Comparison of ENCODE assay signal across 21 mouse cellular contexts in genomic region chr3:102686861-102687260, GRCm38 (mm10).
"Had no signal": no experiment of that assay in that cellular context is flagged by ENCODE, and none has a peak within 500 bp of the region (broad histone marks: within the 10 kb centered on the region; RNA-seq: fewer than 3 reads in every experiment).

No protein-coding gene starts in this region.

- H3K9me3 ChIP-seq: limb, embryonic 12.5 days; limb, embryonic 15.5 days; midbrain, embryonic 12.5 days; midbrain, embryonic 15.5 days; neural tube, embryonic 12.5 days; neural tube, embryonic 15.5 days had no signal

- ATAC-seq: liver, postnatal 0 days; lung, postnatal 0 days; midbrain, embryonic 15.5 days had no signal

- H3K36me3 ChIP-seq: limb, embryonic 12.5 days; limb, embryonic 15.5 days; midbrain, embryonic 12.5 days; midbrain, embryonic 15.5 days; neural tube, embryonic 12.5 days; neural tube, embryonic 15.5 days had no signal

- H3K27ac ChIP-seq: kidney, postnatal 0 days; limb, embryonic 15.5 days; liver, embryonic 14.5 days; macrophage; midbrain, embryonic 12.5 days; midbrain, embryonic 15.5 days; neural tube, embryonic 12.5 days; neural tube, embryonic 15.5 days; stomach, postnatal 0 days had no signal

- DNase-seq: left cerebral cortex, postnatal 4 days; liver, postnatal 0 days; lung, embryonic 14.5 days; right cerebral cortex, adult 18-20 months; right cerebral cortex, postnatal 14 days; right cerebral cortex, postnatal 4 days; thymus, adult 2 months; thymus, postnatal 14 days; thymus, postnatal 4 days had no signal

- H3K4me1 ChIP-seq: midbrain, embryonic 12.5 days; midbrain, embryonic 15.5 days; neural tube, embryonic 12.5 days; neural tube, embryonic 15.5 days had no signal

- H3K9ac ChIP-seq: limb, embryonic 12.5 days; limb, embryonic 15.5 days; liver, embryonic 14.5 days; liver, postnatal 0 days; lung, embryonic 14.5 days; midbrain, embryonic 12.5 days; midbrain, embryonic 15.5 days; neural tube, embryonic 12.5 days; neural tube, embryonic 15.5 days had no signal

- H3K4me2 ChIP-seq: limb, embryonic 12.5 days; limb, embryonic 15.5 days; liver, embryonic 11.5 days; lung, embryonic 14.5 days; midbrain, embryonic 12.5 days; midbrain, embryonic 15.5 days; neural tube, embryonic 12.5 days; neural tube, embryonic 15.5 days had no signal

- H3K27me3 ChIP-seq: limb, embryonic 15.5 days; midbrain, embryonic 12.5 days; midbrain, embryonic 15.5 days; neural tube, embryonic 12.5 days; neural tube, embryonic 15.5 days had no signal

- H3K4me3 ChIP-seq: limb, embryonic 12.5 days; limb, embryonic 15.5 days; midbrain, embryonic 12.5 days; midbrain, embryonic 15.5 days; neural tube, embryonic 12.5 days; neural tube, embryonic 15.5 days had no signal
